Mouse (Mus musculus) myocyte (in vitro differentiated cells): ENCODE measurements around the gene Pcdh7.

Source experiments
- MYOD1 ChIP-seq, 3 experiments: IDR thresholded peaks; one replicate each; pipeline ENCODE4 v1.6.1; 2011; ENCODE audit warnings: control low read depth in 2 of 3, low read depth in 2 of 3, mild to moderate bottlenecking in 2 of 3, moderate library complexity in 1 of 3; ENCODE audit not compliant: insufficient read length in 2 of 3, control insufficient read depth in 1 of 3
- POLR2A ChIP-seq: IDR thresholded peaks from one replicate; pipeline ENCODE4 v1.6.1; 2011; ENCODE audit warnings: low read depth, mild to moderate bottlenecking, control low read depth, moderate library complexity; ENCODE audit not compliant: insufficient read length

DNA sequence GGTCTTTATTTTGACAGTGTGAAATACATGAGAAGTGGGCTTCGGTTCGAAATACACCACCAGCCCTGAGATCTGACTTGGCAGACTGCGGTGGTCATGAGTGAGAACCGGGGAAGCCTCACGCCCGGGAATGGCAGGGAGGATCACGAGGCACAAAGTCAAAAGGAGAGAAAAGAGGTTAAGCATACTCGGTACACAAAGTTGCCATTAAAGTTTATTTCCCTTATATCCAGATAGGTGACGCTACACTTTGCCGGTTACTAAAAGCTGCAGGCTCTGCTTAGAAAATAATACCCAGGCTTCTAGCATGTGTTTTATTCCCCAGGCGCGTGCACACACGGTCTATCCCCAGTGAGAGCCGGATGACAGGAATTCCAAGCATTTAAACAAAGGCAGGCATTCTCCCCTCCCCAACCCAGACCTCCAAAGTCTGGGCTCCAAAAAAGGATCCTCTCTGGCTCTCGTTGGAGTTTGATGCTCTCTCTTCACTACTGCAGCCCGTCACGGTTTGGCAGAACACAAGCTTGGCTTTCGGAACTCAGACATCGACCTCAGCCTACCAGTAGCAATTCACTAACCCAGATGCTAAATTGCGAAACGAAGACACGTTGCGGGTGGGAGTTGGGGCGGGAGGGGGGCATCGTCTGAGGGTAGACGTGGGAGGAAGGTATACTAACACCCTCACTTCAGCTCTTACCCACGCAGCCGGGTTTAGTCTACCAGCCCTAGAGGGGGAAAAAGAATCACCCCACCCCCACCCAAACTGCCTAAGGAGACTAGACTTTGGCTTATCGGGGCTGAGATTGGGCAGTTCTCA, 1.1 kb upstream of the Pcdh7 start:
- TF ChIP-seq MYOD1 (IDR thresholded peaks at IDR 0.05; ENCODE audit: control insufficient read depth in 1 of 3, insufficient read length in 2 of 3, low read depth in 2 of 3) = no peak
- TF ChIP-seq POLR2A = no peak
